Mouse (Mus musculus) CH12.LX (cell line): Measurements from ENCODE around the gene Nrf1. TPM values are rescaled to one million over a fixed set of nuclear protein-coding genes. Genes with fewer than 3 reads are reported as not detected.

ENCODE experiments used
- DNase-seq: peaks from one replicate; pipeline ENCODE4 v3.0.0-alpha.2; 2013; ENCODE audit errors: extremely low read depth
- H3K27ac ChIP-seq: 2 replicates; pipeline ENCODE4 v1.5.1; 2012; ENCODE audit warnings: low read depth, mild to moderate bottlenecking, control low read depth, moderate library complexity; ENCODE audit not compliant: insufficient read depth
- H3K27me3 ChIP-seq: replicated peaks from 2 replicates; pipeline ENCODE3; 2012; ENCODE audit warnings: inconsistent platforms
- H3K36me3 ChIP-seq, 2 experiments: replicated peaks in 1 of 2; 2 replicates each; pipeline versions ENCODE3 to v1.6.1; 2012; ENCODE audit warnings: inconsistent platforms in 1 of 2, low read length in 1 of 2, mild to moderate bottlenecking in 1 of 2, mixed read lengths in 1 of 2, moderate library complexity in 1 of 2; ENCODE audit not compliant: control insufficient read depth in 1 of 2, insufficient read depth in 1 of 2
- H3K4me1 ChIP-seq, 2 experiments: 2 replicates each; pipeline ENCODE4 v1.6.1; 2012; ENCODE audit warnings: inconsistent platforms in 1 of 2, moderate library complexity in 1 of 2; ENCODE audit not compliant: insufficient read depth in 2 of 2, control insufficient read depth in 1 of 2
- H3K4me2 ChIP-seq: 2 replicates; pipeline ENCODE4 v1.6.1; 2012; ENCODE audit warnings: low read depth, mild to moderate bottlenecking, control low read depth; ENCODE audit not compliant: poor library complexity, insufficient read depth, severe bottlenecking
- H3K4me3 ChIP-seq, 3 experiments: fragments of 150-350 bp in 1 of 3; sonication (generic) in 1 of 3; replicated peaks in 1 of 3; 2 replicates each; pipeline versions ENCODE3 to v1.5.1; 2011 to 2012; ENCODE audit warnings: low read depth in 2 of 3, low read length in 2 of 3, mild to moderate bottlenecking in 2 of 3, moderate library complexity in 2 of 3, control low read depth in 1 of 3, improper control_type of control experiment in 1 of 3, inconsistent platforms in 1 of 3, mixed read lengths in 1 of 3; ENCODE audit not compliant: poor library complexity in 1 of 3
- H3K79me2 ChIP-seq: replicated peaks from 2 replicates; pipeline ENCODE4 v1.6.1; 2012; ENCODE audit warnings: mild to moderate bottlenecking, moderate library complexity; ENCODE audit not compliant: control insufficient read depth, poor library complexity, insufficient read depth, severe bottlenecking; ENCODE audit errors: extremely low read depth
- H3K9ac ChIP-seq: 2 replicates; pipeline ENCODE4 v1.6.1; 2012; ENCODE audit warnings: low read depth, mild to moderate bottlenecking, control low read depth, moderate library complexity; ENCODE audit not compliant: insufficient read depth
- H3K9me3 ChIP-seq: replicated peaks from 2 replicates; pipeline ENCODE3; 2012; ENCODE audit warnings: low read length, inconsistent platforms, mixed read lengths
- BHLHE40 ChIP-seq: IDR thresholded peaks from 2 replicates; pipeline ENCODE4 v1.6.1; 2011; ENCODE audit warnings: mild to moderate bottlenecking, low read depth, low read length, improper control_type of control experiment
- CHD1 ChIP-seq: IDR thresholded peaks from 2 replicates; pipeline ENCODE4 v1.6.1; 2012; ENCODE audit warnings: low read depth, low read length, improper control_type of control experiment, inconsistent platforms
- CHD2 ChIP-seq: IDR thresholded peaks from 2 replicates; pipeline ENCODE4 v1.6.1; 2011; ENCODE audit warnings: low read length, improper control_type of control experiment
- CTCF ChIP-seq, 2 experiments: IDR thresholded peaks in 1 of 2; conservative IDR thresholded peaks in 1 of 2; 2 replicates each; pipeline ENCODE4 v1.5.1; 2011 to 2012; ENCODE audit warnings: low read depth in 2 of 2, low read length in 2 of 2, improper control_type of control experiment in 1 of 2, inconsistent platforms in 1 of 2, mild to moderate bottlenecking in 1 of 2, moderate library complexity in 1 of 2
- ELF1 ChIP-seq: IDR thresholded peaks from 2 replicates; pipeline ENCODE4 v1.6.1; 2014; ENCODE audit warnings: low read depth, mild to moderate bottlenecking, inconsistent platforms, low read length, improper control_type of control experiment
- EP300 ChIP-seq: IDR thresholded peaks from 2 replicates; pipeline ENCODE4 v1.6.1; 2011; ENCODE audit warnings: low read length, improper control_type of control experiment
- ETS1 ChIP-seq: conservative IDR thresholded peaks from 2 replicates; pipeline ENCODE4 v1.6.1; 2012; ENCODE audit warnings: low read depth, mild to moderate bottlenecking, inconsistent platforms, low read length, improper control_type of control experiment, moderate library complexity
- HCFC1 ChIP-seq: IDR thresholded peaks from 2 replicates; pipeline ENCODE4 v1.6.1; 2012; ENCODE audit warnings: low read depth, mild to moderate bottlenecking, inconsistent platforms, low read length, improper control_type of control experiment
- IRF4 ChIP-seq: IDR thresholded peaks from 2 replicates; pipeline ENCODE4 v1.6.1; 2014; ENCODE audit warnings: low read depth, mild to moderate bottlenecking, inconsistent platforms, low read length, improper control_type of control experiment
- JUN ChIP-seq: IDR thresholded peaks from 2 replicates; pipeline ENCODE4 v1.6.1; 2011; ENCODE audit warnings: low read depth, mild to moderate bottlenecking, low read length, improper control_type of control experiment, moderate library complexity; ENCODE audit not compliant: insufficient read depth
- JUND ChIP-seq: conservative IDR thresholded peaks from 2 replicates; pipeline ENCODE4 v1.6.1; 2011; ENCODE audit warnings: low read depth, low read length, improper control_type of control experiment
- KAT2A ChIP-seq: IDR thresholded peaks from 2 replicates; pipeline ENCODE4 v1.6.1; 2012; ENCODE audit warnings: low read length, improper control_type of control experiment, inconsistent platforms; ENCODE audit not compliant: insufficient replicate concordance
- MAFK ChIP-seq: IDR thresholded peaks from 2 replicates; pipeline ENCODE4 v1.6.1; 2011; ENCODE audit warnings: low read length, improper control_type of control experiment; ENCODE audit not compliant: insufficient replicate concordance
- MAX ChIP-seq: IDR thresholded peaks from 2 replicates; pipeline ENCODE4 v1.6.1; 2011; ENCODE audit warnings: low read length, improper control_type of control experiment
- MAZ ChIP-seq: IDR thresholded peaks from 2 replicates; pipeline ENCODE4 v1.6.1; 2012; ENCODE audit warnings: low read depth, mild to moderate bottlenecking, inconsistent platforms, low read length, improper control_type of control experiment, moderate library complexity
- MEF2A ChIP-seq: IDR thresholded peaks from 2 replicates; pipeline ENCODE4 v1.6.1; 2014; ENCODE audit warnings: low read depth, mild to moderate bottlenecking, inconsistent platforms, low read length, improper control_type of control experiment, borderline replicate concordance
- MXI1 ChIP-seq: IDR thresholded peaks from 2 replicates; pipeline ENCODE4 v1.6.1; 2011; ENCODE audit warnings: mild to moderate bottlenecking, low read depth, low read length, improper control_type of control experiment
- MYC ChIP-seq: IDR thresholded peaks from 2 replicates; pipeline ENCODE4 v1.6.1; 2011; ENCODE audit warnings: low read depth, mild to moderate bottlenecking, improper control_type of control experiment, low read length
- NELFE ChIP-seq: IDR thresholded peaks from 2 replicates; pipeline ENCODE4 v1.6.1; 2011; ENCODE audit warnings: low read depth, low read length, improper control_type of control experiment
- NRF1 ChIP-seq: IDR thresholded peaks from 2 replicates; pipeline ENCODE4 v1.6.1; 2014; ENCODE audit warnings: low read depth, mild to moderate bottlenecking, inconsistent platforms, low read length, improper control_type of control experiment, moderate library complexity
- POLR2A ChIP-seq: IDR thresholded peaks from 2 replicates; pipeline ENCODE4 v1.6.1; 2011; ENCODE audit warnings: low read depth, mild to moderate bottlenecking, improper control_type of control experiment, low read length
- POLR2AphosphoS2 ChIP-seq: IDR thresholded peaks from 2 replicates; pipeline ENCODE4 v1.6.1; 2011; ENCODE audit warnings: low read depth, low read length, improper control_type of control experiment
- RAD21 ChIP-seq: IDR thresholded peaks from 2 replicates; pipeline ENCODE4 v1.6.1; 2011; ENCODE audit warnings: low read depth, mild to moderate bottlenecking, low read length, improper control_type of control experiment, moderate library complexity
- RCOR1 ChIP-seq: conservative IDR thresholded peaks from 2 replicates; pipeline ENCODE4 v1.6.1; 2012; ENCODE audit warnings: low read depth, mild to moderate bottlenecking, inconsistent platforms, low read length, improper control_type of control experiment
- SIN3A ChIP-seq: IDR thresholded peaks from 2 replicates; pipeline ENCODE4 v1.6.1; 2012; ENCODE audit warnings: low read length, improper control_type of control experiment, inconsistent platforms
- TBP ChIP-seq: conservative IDR thresholded peaks from 2 replicates; pipeline ENCODE4 v1.6.1; 2011; ENCODE audit warnings: low read depth, low read length, improper control_type of control experiment
- USF1 ChIP-seq: IDR thresholded peaks from 2 replicates; pipeline ENCODE4 v1.6.1; 2014; ENCODE audit warnings: low read depth, mild to moderate bottlenecking, inconsistent platforms, low read length, improper control_type of control experiment
- USF2 ChIP-seq: conservative IDR thresholded peaks from 2 replicates; pipeline ENCODE4 v1.6.1; 2011; ENCODE audit warnings: low read depth, low read length, improper control_type of control experiment
- ZC3H11A ChIP-seq: IDR thresholded peaks from 2 replicates; pipeline ENCODE4 v1.6.1; 2012; ENCODE audit warnings: low read depth, mild to moderate bottlenecking, inconsistent platforms, low read length, improper control_type of control experiment
- ZKSCAN1 ChIP-seq: IDR thresholded peaks from 2 replicates; pipeline ENCODE4 v1.6.1; 2012; ENCODE audit warnings: low read depth, inconsistent platforms, low read length, improper control_type of control experiment, borderline replicate concordance
- ZMIZ1 ChIP-seq: IDR thresholded peaks from 2 replicates; pipeline ENCODE4 v1.6.1; 2012; ENCODE audit warnings: low read depth, mild to moderate bottlenecking, inconsistent platforms, low read length, improper control_type of control experiment
- ZNF384 ChIP-seq: IDR thresholded peaks from 2 replicates; pipeline ENCODE4 v1.6.1; 2012; ENCODE audit warnings: low read depth, low read length, improper control_type of control experiment, inconsistent platforms
- dilution Hi-C: fragments of 300-500 bp; cut with MboI; formaldehyde crosslinking; loops from 2 replicates; pipeline ENCODE4 v1.14.3; 2020; ENCODE audit warnings: low sequenced_read_pairs; ENCODE audit not compliant: extremely low pct_unique_long_range_greater_than_20kb, extremely low pct_ligation_motif_present
- in situ Hi-C: fragments of 300-500 bp; cut with MboI; formaldehyde crosslinking; loops from 3 replicates; pipeline ENCODE4 v1.14.3; 2019; ENCODE audit warnings: low sequenced_read_pairs, low pct_ligation_motif_present, low pct_unique_long_range_greater_than_20kb, mixed read lengths
- polyA plus RNA-seq: library from polyadenylated mRNA; unstranded; fragments of >175 nt; gene quantifications from 2 replicates; pipeline ENCODE4 v1.2.1, GENCODE M21; 2012; ENCODE audit warnings: low read depth; ENCODE audit not compliant: insufficient read length
- total RNA-seq, 2 experiments: library from RNA; depleted of rRNA; stranded (reverse); fragments of 300-350 nt in 1 of 2; fragments of >200 nt in 1 of 2; gene quantifications; 2 replicates each; pipeline ENCODE4 v1.2.3; 2012 to 2014

Gene Nrf1
- total and polyA plus RNA-seq, 3 experiments: 43.6 to 74.6 (median 51.3) TPM

- peak overlapping the region; percentile 90 for H3K27ac ChIP-seq
- DNase-seq: no peak
- peak overlapping the region; percentile 93 for H3K4me2 ChIP-seq
- H3K4me1 ChIP-seq: peaks cover 25 to 62% of the 10 kb centered on the region in 2 experiments
- no peak overlapping the region for H3K4me3 ChIP-seq
- no peaks in the 10 kb centered on the region for H3K27me3 ChIP-seq
- in situ Hi-C loops (no loop called here), dilution Hi-C loops (no loop called here)
- no peaks in the 10 kb centered on the region for H3K9me3 ChIP-seq
- no peaks in the 10 kb centered on the region for H3K79me2 ChIP-seq
- no peak for TF ChIP-seq RCOR1
- no peak for TF ChIP-seq MAX
- TF ChIP-seq ETS1: no peak
- TF ChIP-seq EP300: no peak
- TF ChIP-seq CTCF (conservative IDR thresholded peaks at IDR 0.05 in 1 of 2, IDR thresholded peaks at IDR 0.05 in 1 of 2; ENCODE audit: low read depth in 2 of 2, low read length in 2 of 2): no peak
- peaks cover 0 to 17% of the 10 kb centered on the region in 2 experiments for H3K36me3 ChIP-seq
- peak overlapping the region; percentile 51 for H3K9ac ChIP-seq
Measured at GRCm38 (mm10) chr6:30159516-30160045, 111.8 kb downstream of the Nrf1 start.

- peak overlapping the region; percentile 93 for H3K4me2 ChIP-seq
- H3K27ac ChIP-seq: peak overlapping the region; percentile 90
- peak; percentile 83 for DNase-seq
- in situ Hi-C loops (no loop called here), dilution Hi-C loops (no loop called here)
- H3K4me1 ChIP-seq: peaks cover 25 to 66% of the 10 kb centered on the region in 2 experiments
- peak overlapping the region; percentile 51 for H3K9ac ChIP-seq
- no peaks in the 10 kb centered on the region for H3K9me3 ChIP-seq
- H3K4me3 ChIP-seq: no peak overlapping the region
- H3K79me2 ChIP-seq: no peaks in the 10 kb centered on the region
- no peaks in the 10 kb centered on the region for H3K27me3 ChIP-seq
- peaks cover 3 to 23% of the 10 kb centered on the region in 2 experiments for H3K36me3 ChIP-seq
- TF ChIP-seq ZKSCAN1 (no peak), RAD21 (no peak), BHLHE40 (peak; percentile 65; the same call in 1 of the 2 replicates), CHD2 (no peak), POLR2A (peak; percentile 81), TBP (peak; percentile 96), ZC3H11A (no peak), EP300 (peak; percentile 73), USF1 (no peak), NELFE (peak; percentile 77), MXI1 (0 out of 2 replicates have a peak, but pooled peaks have one; percentile 33), IRF4 (peak; percentile 58; the same call in 1 of the 2 replicates), SIN3A (peak; percentile 57; the same call in 1 of the 2 replicates), MAFK (0 out of 2 replicates have a peak, but pooled peaks have one; percentile 19), KAT2A (no peak), USF2 (no peak), MEF2A (peak; percentile 89), CHD1 (0 out of 2 replicates have a peak, but pooled peaks have one; percentile 70), POLR2AphosphoS2 (peak; percentile 70; the same call in 1 of the 2 replicates), MYC (peak; percentile 68; the same call in 1 of the 2 replicates), JUND (peak; percentile 78), MAZ (peak; percentile 90), CTCF (conservative IDR thresholded peaks at IDR 0.05 in 1 of 2, IDR thresholded peaks at IDR 0.05 in 1 of 2; ENCODE audit: low read depth in 2 of 2, low read length in 2 of 2) (no peak), HCFC1 (peak; percentile 40), RCOR1 (peak; percentile 52; the same call in 1 of the 2 replicates), NRF1 (no peak), ZNF384 (peak; percentile 86), JUN (peak; percentile 89), ELF1 (0 out of 2 replicates have a peak, but pooled peaks have one; percentile 27), ZMIZ1 (peak; percentile 84)
Measured at GRCm38 (mm10) chr6:30160408-30160807, 112.6 kb downstream of the Nrf1 start.
